Mouse (Mus musculus) limb, embryonic 13.5 days (tissue): Measurements from ENCODE around the gene H2-DMb1. TPM values are rescaled to one million over a fixed set of nuclear protein-coding genes. Genes with fewer than 3 reads are reported as not detected.

Source experiments
- ATAC-seq: fragments of 200-750 bp; cut with Nextera tagmentation; 2 replicates; pipeline ENCODE4 v1.8.0; 2017; ENCODE audit warnings: low read depth, moderate number of reproducible peaks, moderate TSS enrichment; ENCODE audit not compliant: low FRiP score
- H3K27ac ChIP-seq: fragments of 300-500 bp; sonication (generic); 2 replicates; pipeline ENCODE4 v1.5.1; 2015; ENCODE audit warnings: inconsistent platforms, mild to moderate bottlenecking, moderate library complexity
- H3K27me3 ChIP-seq: fragments of 300-500 bp; sonication (generic); 2 replicates; pipeline ENCODE4 v1.6.1; 2015; ENCODE audit warnings: mild to moderate bottlenecking, inconsistent platforms
- H3K36me3 ChIP-seq: fragments of 300-500 bp; sonication (generic); 2 replicates; pipeline ENCODE4 v1.6.1; 2015; ENCODE audit warnings: inconsistent platforms, mild to moderate bottlenecking, moderate library complexity
- H3K4me1 ChIP-seq: fragments of 300-500 bp; sonication (generic); 2 replicates; pipeline ENCODE4 v1.6.1; 2015; ENCODE audit warnings: inconsistent platforms
- H3K4me2 ChIP-seq: fragments of 300-500 bp; sonication (generic); replicated peaks from 2 replicates; pipeline ENCODE4 v1.6.1; 2015; ENCODE audit warnings: inconsistent platforms, mild to moderate bottlenecking, moderate library complexity
- H3K4me3 ChIP-seq: fragments of 300-500 bp; sonication (generic); 2 replicates; pipeline ENCODE4 v1.5.1; 2015; ENCODE audit warnings: moderate library complexity, mild to moderate bottlenecking, inconsistent platforms
- H3K9ac ChIP-seq: fragments of 300-500 bp; sonication (generic); 2 replicates; pipeline ENCODE4 v1.6.1; 2015; ENCODE audit warnings: mild to moderate bottlenecking, inconsistent platforms
- H3K9me3 ChIP-seq: fragments of 300-500 bp; sonication (generic); 2 replicates; pipeline ENCODE4 v1.6.1; 2016; ENCODE audit warnings: inconsistent platforms
- WGBS: fragments of 180-500 bp; shearing (Covaris S2); methylation state at CpG from one replicate; pipeline ENCODE4 v1.1.7; 2015; 5-methylcytosine and 5-hydroxymethylcytosine counted together
- polyA plus RNA-seq: library from polyadenylated mRNA; unstranded; fragments of >200 nt; fragmentation: Nextera tagmentation; extraction: Ambion mirVana; gene quantifications from 2 replicates; pipeline ENCODE4 v1.2.1, GENCODE M21; 2015

The H2-DMb1 gene
- polyA plus RNA-seq, 1 experiment from 2014 or later = 1.7 TPM

DNA sequence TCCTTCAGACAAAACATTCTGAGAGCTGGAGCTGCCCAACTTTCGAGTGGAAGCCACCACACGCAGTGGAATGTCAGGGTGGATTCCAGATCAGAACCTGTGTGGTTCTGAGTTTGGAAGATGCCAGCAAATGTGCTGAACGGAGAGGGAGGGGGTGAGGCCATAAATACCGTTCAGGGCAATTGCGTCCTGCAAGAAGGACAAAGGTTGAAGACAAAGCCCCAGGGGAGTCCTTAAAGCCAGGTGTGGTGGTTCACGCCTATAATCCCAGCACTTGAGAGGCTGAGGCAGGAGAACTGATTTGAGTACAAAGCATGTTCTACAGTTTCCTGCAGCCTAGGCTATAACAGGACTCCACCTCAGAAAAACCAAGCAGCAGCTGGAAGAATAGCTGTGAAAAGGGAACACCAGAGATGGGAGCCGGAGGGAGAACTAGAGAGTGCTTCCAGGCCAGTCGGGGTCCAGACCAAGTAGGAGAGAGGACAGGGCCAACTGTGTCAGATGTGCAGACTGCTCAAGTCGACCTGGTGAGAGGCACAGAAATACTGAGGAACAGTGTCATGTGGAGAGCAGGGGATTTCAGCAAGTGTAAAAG, 25.9 kb upstream of the H2-DMb1 start:
- H3K36me3 ChIP-seq = peaks cover 9% of the 10 kb centered on the region
- H3K4me1 ChIP-seq = peaks cover 53% of the 10 kb centered on the region
- no peak for ATAC-seq
- peak overlapping the region; percentile 55; the same call in 1 of the 2 replicates for H3K27ac ChIP-seq
- no peak overlapping the region for H3K4me3 ChIP-seq
- peak overlapping the region; percentile 25; the same call in 1 of the 2 replicates for H3K9ac ChIP-seq
- WGBS = 41% methylated on average over 9 of the region's 9 CpGs
- no peaks in the 10 kb centered on the region for H3K9me3 ChIP-seq
- H3K4me2 ChIP-seq = 0 out of 2 replicates have a peak overlapping the region, but pooled peaks have one; percentile 11
- no peaks in the 10 kb centered on the region for H3K27me3 ChIP-seq

DNA sequence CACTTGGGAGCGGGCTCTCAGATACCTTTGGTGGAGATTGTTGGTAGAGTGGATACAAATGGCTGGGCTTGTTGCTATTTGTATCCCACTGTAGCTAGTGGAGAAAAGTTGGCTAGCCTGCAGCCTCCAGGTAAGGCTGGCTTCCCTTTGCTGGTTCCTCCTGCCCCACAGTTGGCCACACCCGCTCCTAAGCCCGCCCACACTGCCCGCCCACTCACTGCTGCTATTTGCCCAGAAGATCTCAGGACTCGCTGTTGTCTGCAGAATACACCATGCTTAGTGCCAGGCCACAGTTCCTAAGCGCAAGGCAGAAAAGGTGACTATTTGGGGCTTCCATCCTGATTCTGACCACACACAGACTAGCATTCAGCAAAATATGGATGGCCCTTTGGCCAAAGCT, 25.4 kb upstream of the H2-DMb1 start:
- Histone ChIP-seq H3K9me3 (no peaks in the 10 kb centered on the region), H3K4me2 (0 out of 2 replicates have a peak overlapping the region, but pooled peaks have one; percentile 11), H3K4me1 (peaks cover 53% of the 10 kb centered on the region), H3K27ac (no peak overlapping the region), H3K9ac (no peak overlapping the region), H3K36me3 (peaks cover 9% of the 10 kb centered on the region), H3K27me3 (no peaks in the 10 kb centered on the region), H3K4me3 (no peak overlapping the region)
- no peak for ATAC-seq
- 23% methylated on average over 6 of the region's 6 CpGs for WGBS

DNA sequence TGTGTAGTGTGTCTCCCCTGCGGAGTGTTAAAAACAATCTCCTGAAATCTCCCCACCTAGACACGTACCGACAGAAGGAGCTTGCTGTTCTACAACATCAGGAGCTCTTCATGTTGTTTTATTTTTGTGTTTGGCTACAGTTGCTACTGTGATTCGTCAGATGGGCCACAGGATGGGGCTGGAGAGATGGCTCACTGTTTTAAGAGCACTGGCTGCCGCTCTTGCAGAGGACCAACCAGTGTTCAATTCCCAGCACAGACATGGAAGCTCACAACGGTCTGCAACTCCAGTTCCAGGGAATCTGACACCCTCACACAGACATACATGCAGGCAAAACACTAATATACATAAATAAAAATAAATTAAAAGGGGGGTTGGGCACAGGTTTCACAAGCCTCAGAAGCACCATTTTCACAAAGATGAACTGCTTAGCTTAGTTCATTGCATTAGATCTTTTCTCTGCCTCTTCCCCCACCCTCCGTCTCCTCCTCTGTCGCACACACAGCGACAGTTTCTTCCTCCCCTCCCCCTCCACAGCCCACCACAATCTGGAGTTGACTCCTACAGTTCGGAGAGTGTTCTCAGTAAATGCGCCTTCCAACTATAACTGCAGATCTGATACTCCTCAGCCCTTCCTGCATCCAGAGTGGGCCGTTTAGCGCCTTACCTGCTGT, 24.5 kb upstream of the H2-DMb1 start:
- WGBS = 21% methylated on average over 13 of the region's 13 CpGs
- peaks cover 53% of the 10 kb centered on the region for H3K4me1 ChIP-seq
- no peak overlapping the region; the same call in 1 of the 2 replicates for H3K27ac ChIP-seq
- no peaks in the 10 kb centered on the region for H3K27me3 ChIP-seq
- peak overlapping the region; percentile 52 for H3K4me2 ChIP-seq
- peak overlapping the region; percentile 18 for H3K4me3 ChIP-seq
- ATAC-seq = no peak
- peaks cover 9% of the 10 kb centered on the region for H3K36me3 ChIP-seq
- no peaks in the 10 kb centered on the region for H3K9me3 ChIP-seq
- H3K9ac ChIP-seq = peak overlapping the region; percentile 54

DNA sequence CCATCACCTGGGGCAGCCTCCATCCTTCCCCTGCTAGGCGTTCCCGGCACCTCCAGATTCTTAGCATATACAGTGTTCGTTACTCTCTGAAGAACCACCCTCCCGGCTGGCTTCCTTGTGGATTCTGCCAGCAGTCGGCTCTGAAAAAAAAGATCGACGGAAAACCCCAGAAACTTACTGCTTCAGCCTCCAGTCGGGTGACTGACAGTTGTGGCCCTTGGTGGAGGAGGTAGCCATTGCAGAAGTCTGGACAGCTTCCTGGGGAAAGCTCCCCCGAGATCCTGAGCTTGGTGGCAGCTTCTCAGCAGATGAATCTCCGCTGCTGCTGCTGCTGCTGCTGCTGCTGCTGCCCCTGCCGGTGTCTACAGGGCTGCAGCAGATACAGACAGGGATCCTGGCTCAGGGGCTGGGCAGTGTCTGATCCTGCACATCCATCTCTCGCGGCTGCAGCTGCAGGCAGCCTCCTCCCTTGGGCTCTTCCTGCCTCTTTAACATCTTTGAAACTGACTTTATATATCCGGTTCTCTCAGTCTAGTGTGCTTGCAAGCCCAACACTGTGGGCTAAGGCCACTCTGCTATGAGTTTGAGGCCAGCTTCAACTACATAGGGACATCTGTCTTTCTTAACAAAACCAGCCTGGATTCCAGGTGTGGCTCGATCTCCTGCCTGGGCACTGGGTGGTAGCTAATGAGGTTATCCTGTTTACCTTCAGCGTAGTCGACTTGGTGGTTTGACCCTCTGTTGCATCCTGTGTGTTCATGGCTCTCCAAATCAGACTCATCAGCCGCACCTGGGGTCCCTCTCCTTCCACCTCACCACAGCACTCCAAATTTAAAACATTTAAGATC, 23.7 kb upstream of the H2-DMb1 start:
- peak overlapping the region; percentile 54 for H3K9ac ChIP-seq
- H3K4me2 ChIP-seq = peak overlapping the region; percentile 52
- ATAC-seq = no peak

DNA sequence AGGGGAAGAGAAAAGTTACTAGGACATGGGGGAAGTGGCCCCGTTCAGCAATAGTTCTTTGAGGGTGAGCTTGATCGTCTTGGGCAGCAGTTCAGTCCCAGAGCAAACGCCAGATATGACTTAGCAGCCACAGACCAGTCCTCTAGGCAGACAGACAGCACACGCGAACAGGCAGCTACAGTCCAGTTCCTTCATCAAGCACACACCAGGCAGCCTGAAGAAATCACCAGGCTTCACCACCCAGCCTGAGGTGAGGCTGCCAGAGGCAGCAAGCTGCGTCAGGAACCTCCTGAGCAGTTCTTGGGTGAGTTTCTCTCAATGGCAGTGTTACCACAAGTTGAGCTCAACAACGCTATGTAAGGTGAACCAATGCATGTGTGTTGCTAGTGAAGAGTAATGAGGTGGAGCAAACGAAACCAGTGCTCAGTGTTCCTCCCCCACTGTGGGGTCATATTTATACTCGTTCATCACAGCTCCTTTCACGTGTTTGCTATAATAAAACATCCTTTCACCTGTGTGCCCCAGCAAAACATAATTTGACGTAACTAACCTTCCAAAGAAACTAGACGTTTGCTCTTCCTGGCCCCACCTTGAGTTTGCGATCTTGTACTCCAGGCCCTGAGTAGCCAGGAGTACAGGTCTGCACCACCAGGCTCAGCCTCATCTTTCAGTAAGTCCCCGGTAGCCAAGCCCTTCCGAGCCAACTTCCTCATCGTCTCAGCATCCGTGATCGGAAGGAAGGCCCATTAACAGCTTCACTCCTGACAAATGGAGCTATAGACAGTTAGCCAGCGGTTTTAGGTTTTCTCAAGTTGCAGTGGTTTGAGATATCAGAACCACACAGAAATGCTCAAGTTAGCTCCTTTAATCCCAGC, 22.6 kb upstream of the H2-DMb1 start:
- Histone ChIP-seq H3K9me3 (no peaks in the 10 kb centered on the region), H3K36me3 (peaks cover 9% of the 10 kb centered on the region), H3K4me1 (peaks cover 36% of the 10 kb centered on the region), H3K27ac (no peak overlapping the region), H3K27me3 (no peaks in the 10 kb centered on the region), H3K9ac (no peak overlapping the region), H3K4me2 (no peak overlapping the region), H3K4me3 (no peak overlapping the region)
- 74% methylated on average over 19 of the region's 19 CpGs for WGBS
- no peak for ATAC-seq

More for the DNA sequence above, 23.7 kb upstream of the H2-DMb1 start:
- peaks cover 45% of the 10 kb centered on the region for H3K4me1 ChIP-seq
- no peak overlapping the region; the same call in 1 of the 2 replicates for H3K27ac ChIP-seq
- H3K36me3 ChIP-seq = peaks cover 9% of the 10 kb centered on the region
- H3K9me3 ChIP-seq = no peaks in the 10 kb centered on the region
- H3K4me3 ChIP-seq = peak overlapping the region; percentile 18
- no peaks in the 10 kb centered on the region for H3K27me3 ChIP-seq
- 15% methylated on average over 18 of the region's 18 CpGs for WGBS

DNA sequence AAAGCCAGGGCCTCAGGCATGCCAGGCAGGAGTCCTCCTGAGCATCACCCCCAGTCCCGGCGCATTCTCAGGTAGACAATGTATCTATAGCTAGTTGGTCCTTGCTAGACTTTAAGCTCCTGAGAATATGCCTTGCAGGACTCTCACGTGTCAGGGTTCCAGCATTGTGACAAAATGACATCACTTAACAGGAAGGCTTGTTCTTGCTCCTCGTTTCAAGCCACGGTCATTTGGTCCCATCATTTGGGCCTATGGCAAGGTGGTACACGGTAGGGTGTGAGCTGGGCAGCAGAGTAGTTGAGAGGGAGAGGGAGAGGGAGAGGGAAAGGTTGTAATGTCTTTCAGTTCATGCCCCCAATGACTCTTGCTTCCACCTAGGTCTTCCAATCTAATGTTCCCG, 21.0 kb upstream of the H2-DMb1 start:
- WGBS = 81% methylated on average over 7 of the region's 7 CpGs
- no peak for ATAC-seq
- no peaks in the 10 kb centered on the region for H3K36me3 ChIP-seq
- no peak overlapping the region for H3K4me2 ChIP-seq
- H3K27ac ChIP-seq = no peak overlapping the region
- H3K9me3 ChIP-seq = no peaks in the 10 kb centered on the region
- no peak overlapping the region for H3K4me3 ChIP-seq
- H3K4me1 ChIP-seq = peaks cover 33% of the 10 kb centered on the region
- H3K9ac ChIP-seq = no peak overlapping the region
- H3K27me3 ChIP-seq = peaks cover 7% of the 10 kb centered on the region; the same call in 1 of the 2 replicates

DNA sequence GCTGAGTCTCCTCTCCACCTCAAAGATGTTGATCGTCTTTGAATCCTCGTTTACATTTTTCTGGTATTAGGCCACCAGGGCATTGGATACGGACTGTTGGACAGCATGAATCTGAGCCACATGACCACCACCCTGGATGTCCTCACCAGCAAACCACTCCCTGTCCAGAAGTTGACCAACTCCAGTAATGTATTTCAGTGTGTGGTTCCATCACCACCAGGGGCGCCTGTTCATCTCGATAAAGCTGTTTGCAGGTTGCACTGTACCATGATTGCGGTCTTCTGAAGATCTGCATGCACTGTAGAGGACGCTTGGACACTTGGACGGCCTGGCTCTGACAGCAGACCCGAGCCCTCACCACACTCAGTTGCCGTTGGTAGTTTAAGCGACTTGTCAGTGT, 19.6 kb upstream of the H2-DMb1 start:
- no peak overlapping the region for H3K4me2 ChIP-seq
- peaks cover 19% of the 10 kb centered on the region for H3K27me3 ChIP-seq
- 82% methylated on average over 11 of the region's 11 CpGs for WGBS
- no peak overlapping the region for H3K4me3 ChIP-seq
- no peaks in the 10 kb centered on the region for H3K36me3 ChIP-seq
- H3K4me1 ChIP-seq = peaks cover 19% of the 10 kb centered on the region
- no peak for ATAC-seq
- no peak overlapping the region for H3K9ac ChIP-seq
- no peaks in the 10 kb centered on the region for H3K9me3 ChIP-seq
- no peak overlapping the region for H3K27ac ChIP-seq

DNA sequence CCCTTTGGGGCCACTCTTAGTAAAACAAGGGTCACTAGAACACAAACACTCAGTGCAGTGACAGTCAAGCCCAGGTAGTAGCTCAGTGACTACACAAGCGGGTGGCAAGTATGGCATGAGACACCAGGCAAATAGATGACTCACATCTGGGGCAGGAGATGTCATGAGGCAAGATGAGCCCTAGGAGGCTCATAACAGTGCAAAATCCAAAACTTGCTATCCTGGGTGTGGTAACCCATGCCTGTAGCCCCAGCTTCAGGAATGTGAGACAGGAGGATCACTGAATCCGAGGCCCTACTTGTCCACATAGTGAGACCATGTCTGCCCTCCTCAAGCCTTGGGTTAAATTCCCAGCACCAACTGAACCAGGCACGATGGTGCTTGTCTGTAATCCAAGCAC, 18.4 kb upstream of the H2-DMb1 start:
- Histone ChIP-seq H3K9me3 (no peaks in the 10 kb centered on the region), H3K4me1 (peaks cover 15% of the 10 kb centered on the region), H3K27me3 (peaks cover 31% of the 10 kb centered on the region), H3K27ac (no peak overlapping the region), H3K9ac (no peak overlapping the region), H3K4me2 (no peak overlapping the region), H3K36me3 (no peaks in the 10 kb centered on the region), H3K4me3 (no peak overlapping the region)
- ATAC-seq = no peak
- WGBS = 89% methylated on average over 3 of the region's 3 CpGs

DNA sequence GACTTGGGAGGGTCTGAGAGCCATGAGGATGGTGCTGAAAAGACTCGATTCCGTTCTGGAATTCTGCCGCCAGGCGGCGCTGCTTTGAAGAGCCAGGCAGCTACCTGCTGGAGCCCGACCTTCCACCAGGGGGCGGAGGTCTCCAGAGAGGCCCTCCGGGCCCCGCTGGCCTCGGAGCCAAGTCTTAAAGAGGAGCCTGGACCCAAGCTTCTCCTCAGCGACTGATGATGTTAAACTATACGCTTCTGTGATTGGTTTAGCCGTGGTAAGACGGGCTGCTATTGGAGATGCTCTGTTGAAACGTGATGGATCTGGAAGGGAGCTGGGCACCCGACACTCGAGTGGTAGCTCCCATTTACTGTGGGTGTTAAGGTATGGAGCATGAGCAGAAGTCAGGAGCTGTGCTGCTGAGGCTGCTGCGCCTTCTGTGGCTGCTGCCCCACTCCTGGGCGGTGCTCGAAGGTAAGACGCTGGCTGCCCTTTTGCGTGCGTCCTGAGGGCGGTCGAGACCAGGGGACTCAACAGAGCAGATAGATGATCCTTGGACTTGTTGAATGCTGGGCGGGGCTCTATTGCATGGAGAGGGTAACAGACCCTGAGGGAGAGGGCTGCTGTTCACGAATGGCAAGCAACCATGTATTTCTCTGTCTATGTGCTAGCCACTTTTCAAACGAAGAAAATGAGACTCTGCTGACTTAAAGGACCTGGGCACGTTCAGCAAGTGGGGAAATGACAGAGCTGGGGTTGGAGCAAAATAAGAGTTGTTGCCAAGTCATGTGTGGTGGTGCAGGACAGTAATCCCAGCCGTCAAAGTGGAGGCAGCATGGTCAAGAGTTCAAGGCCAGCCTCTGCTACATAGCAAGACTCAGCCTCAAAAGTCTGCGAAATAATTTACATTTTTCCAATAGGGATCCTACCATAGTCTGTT, 17.3 kb upstream of the H2-DMb1 start:
- 6% methylated on average over 31 of the region's 31 CpGs for WGBS
- peak; percentile 97 for ATAC-seq
- H3K36me3 ChIP-seq = no peaks in the 10 kb centered on the region
- peaks cover 42% of the 10 kb centered on the region for H3K27me3 ChIP-seq
- H3K9ac ChIP-seq = peak overlapping the region; percentile 32; the same call in 1 of the 2 replicates
- H3K9me3 ChIP-seq = no peaks in the 10 kb centered on the region
- H3K4me3 ChIP-seq = peak overlapping the region; percentile 40
- peaks cover 18% of the 10 kb centered on the region for H3K4me1 ChIP-seq
- H3K27ac ChIP-seq = no peak overlapping the region
- peak overlapping the region; percentile 67 for H3K4me2 ChIP-seq

DNA sequence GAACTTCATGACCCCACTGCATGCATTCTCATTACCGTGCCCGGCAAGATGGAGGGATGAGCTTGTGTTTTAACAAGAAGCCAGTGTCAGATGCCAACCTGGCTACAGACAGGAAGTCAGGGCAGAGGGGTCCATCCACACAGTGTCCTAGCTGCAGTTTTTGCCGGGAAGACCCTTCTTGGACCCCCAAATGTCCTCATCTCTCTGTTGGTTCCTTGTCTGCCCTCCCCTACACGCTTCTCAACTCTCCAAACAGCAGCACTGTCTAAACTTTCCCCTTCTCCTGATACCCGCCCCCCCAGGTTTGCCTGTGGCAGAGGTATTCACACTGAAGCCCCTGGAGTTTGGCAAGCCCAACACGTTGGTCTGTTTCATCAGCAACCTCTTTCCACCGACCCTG, 15.3 kb upstream of the H2-DMb1 start:
- no peak overlapping the region for H3K9ac ChIP-seq
- no peaks in the 10 kb centered on the region for H3K9me3 ChIP-seq
- ATAC-seq = no peak
- peaks cover 52% of the 10 kb centered on the region for H3K27me3 ChIP-seq
- no peak overlapping the region for H3K4me3 ChIP-seq
- no peaks in the 10 kb centered on the region for H3K36me3 ChIP-seq
- no peak overlapping the region for H3K4me2 ChIP-seq
- 74% methylated on average over 7 of the region's 7 CpGs for WGBS
- H3K27ac ChIP-seq = no peak overlapping the region
- peaks cover 20% of the 10 kb centered on the region for H3K4me1 ChIP-seq
